Mouse (Mus musculus) forebrain, embryonic 14.5 days (tissue): ENCODE data around the gene Cd7. TPM values are rescaled to one million over a fixed set of nuclear protein-coding genes. Genes with fewer than 3 reads are reported as not detected.

Source experiments
- ATAC-seq: fragments of 200-750 bp; cut with Nextera tagmentation; 2 replicates; pipeline ENCODE4 v1.8.0; 2017; ENCODE audit warnings: mild to moderate bottlenecking, moderate library complexity
- DNase-seq: peaks from one replicate; pipeline ENCODE4 v3.0.0-alpha.2; 2015; ENCODE audit warnings: low spot score
- H3K27ac ChIP-seq: fragments of 300-500 bp; sonication (generic); 2 replicates; pipeline ENCODE4 v1.5.1; 2014; ENCODE audit warnings: low read depth, mild to moderate bottlenecking, control low read depth, low read length, moderate library complexity
- H3K27me3 ChIP-seq: fragments of 300-500 bp; sonication (generic); replicated peaks from 2 replicates; pipeline ENCODE4 v1.6.1; 2014; ENCODE audit warnings: low read length, control low read depth, mixed read lengths; ENCODE audit not compliant: control insufficient read depth, insufficient read depth
- H3K36me3 ChIP-seq: fragments of 300-500 bp; sonication (generic); 2 replicates; pipeline ENCODE4 v1.6.1; 2014; ENCODE audit warnings: low read length, control low read depth; ENCODE audit not compliant: control insufficient read depth, insufficient read depth
- H3K4me1 ChIP-seq: fragments of 300-500 bp; sonication (generic); 2 replicates; pipeline ENCODE4 v1.6.1; 2014; ENCODE audit warnings: antibody characterized with exemption, low read length, control low read depth; ENCODE audit not compliant: control insufficient read depth, insufficient read depth
- H3K4me2 ChIP-seq: fragments of 300-500 bp; sonication (generic); 2 replicates; pipeline ENCODE4 v1.6.1; 2014; ENCODE audit warnings: mild to moderate bottlenecking, control low read depth, low read length
- H3K4me3 ChIP-seq: fragments of 300-500 bp; sonication (generic); 2 replicates; pipeline ENCODE4 v1.5.1; 2014; ENCODE audit warnings: low read depth, low read length, control low read depth
- H3K9ac ChIP-seq: fragments of 300-500 bp; sonication (generic); 2 replicates; pipeline ENCODE4 v1.6.1; 2014; ENCODE audit warnings: mild to moderate bottlenecking, low read length, control low read depth, moderate library complexity
- H3K9me3 ChIP-seq: fragments of 300-500 bp; sonication (generic); replicated peaks from 2 replicates; pipeline ENCODE4 v1.6.1; 2016; ENCODE audit warnings: low read length, control low read depth, mixed read lengths; ENCODE audit not compliant: control insufficient read depth
- WGBS: fragments of 180-500 bp; shearing (Covaris S2); extraction: QIAGEN DNeasy Blood & Tissue Kit; methylation state at CpG from one replicate; pipeline ENCODE4 v1.1.7; 2014; 5-methylcytosine and 5-hydroxymethylcytosine counted together
- polyA plus RNA-seq: library from polyadenylated mRNA; unstranded; fragments of >200 nt; fragmentation: Nextera tagmentation; extraction: Ambion mirVana; gene quantifications from 2 replicates; pipeline ENCODE4 v1.2.1, GENCODE M21; 2014

The Cd7 gene
- polyA plus RNA-seq, 1 experiment from 2014 or later, result not detected

- no peak overlapping the region for H3K4me3 ChIP-seq
- no peaks in the 10 kb centered on the region for H3K27me3 ChIP-seq
- ATAC-seq (no peak), DNase-seq (peak; percentile 49)
- H3K4me1 ChIP-seq, result no peaks in the 10 kb centered on the region
- no peaks in the 10 kb centered on the region for H3K36me3 ChIP-seq
- peak overlapping the region; percentile 29; the same call in 1 of the 2 replicates for H3K4me2 ChIP-seq
- no peak overlapping the region for H3K9ac ChIP-seq
- no peak overlapping the region for H3K27ac ChIP-seq
- 60% methylated on average over 19 of the region's 19 CpGs for WGBS
- H3K9me3 ChIP-seq, result no peaks in the 10 kb centered on the region
Measured at GRCm38 (mm10) chr11:121014896-121015300, 24.3 kb downstream of the Cd7 start.

GRCm38 (mm10) chr11:121013656-121014055 lies 25.6 kb downstream of the Cd7 start:
- Histone ChIP-seq H3K27ac (no peak overlapping the region), H3K9me3 (no peaks in the 10 kb centered on the region), H3K27me3 (no peaks in the 10 kb centered on the region), H3K4me1 (no peaks in the 10 kb centered on the region), H3K36me3 (no peaks in the 10 kb centered on the region), H3K4me3 (no peak overlapping the region), H3K4me2 (no peak overlapping the region), H3K9ac (no peak overlapping the region)
- ATAC-seq (no peak), DNase-seq (no peak)
- WGBS, result 83% methylated on average over 7 of the region's 7 CpGs

GRCm38 (mm10) chr11:121010044-121010755 lies 29.0 kb downstream of the Cd7 start:
- Histone ChIP-seq H3K36me3 (no peaks in the 10 kb centered on the region), H3K9me3 (no peaks in the 10 kb centered on the region), H3K9ac (no peak overlapping the region), H3K27ac (no peak overlapping the region), H3K4me3 (no peak overlapping the region), H3K4me2 (no peak overlapping the region), H3K4me1 (no peaks in the 10 kb centered on the region), H3K27me3 (no peaks in the 10 kb centered on the region)
- DNase-seq (no peak), ATAC-seq (no peak)
- WGBS, result 94% methylated on average over 3 of the region's 3 CpGs

GRCm38 (mm10) chr11:121006184-121006583 lies 33.0 kb downstream of the Cd7 start:
- no peak for ATAC-seq
- no peak overlapping the region for H3K27ac ChIP-seq
- H3K4me3 ChIP-seq, result no peak overlapping the region
- WGBS, result 83% methylated on average over 6 of the region's 6 CpGs
- H3K4me2 ChIP-seq, result no peak overlapping the region
- no peaks in the 10 kb centered on the region for H3K4me1 ChIP-seq
- H3K9me3 ChIP-seq, result no peaks in the 10 kb centered on the region
- H3K9ac ChIP-seq, result no peak overlapping the region
- no peak for DNase-seq
- H3K36me3 ChIP-seq, result no peaks in the 10 kb centered on the region
- no peaks in the 10 kb centered on the region for H3K27me3 ChIP-seq

- whole genome bisulfite sequencing, result 49% methylated on average over 5 of the region's 5 CpGs
- no peaks in the 10 kb centered on the region for H3K27me3 ChIP-seq
- no peak overlapping the region for H3K9ac ChIP-seq
- no peaks in the 10 kb centered on the region for H3K4me1 ChIP-seq
- H3K27ac ChIP-seq, result no peak overlapping the region
- no peaks in the 10 kb centered on the region for H3K36me3 ChIP-seq
- ATAC-seq (no peak), DNase-seq (no peak)
- H3K9me3 ChIP-seq, result no peaks in the 10 kb centered on the region
- H3K4me2 ChIP-seq, result no peak overlapping the region
- H3K4me3 ChIP-seq, result no peak overlapping the region
Measured at GRCm38 (mm10) chr11:121004281-121004680, 34.9 kb downstream of the Cd7 start.

- peak; percentile 19 for DNase-seq
- Histone ChIP-seq H3K4me3 (no peak overlapping the region), H3K9ac (no peak overlapping the region), H3K27ac (no peak overlapping the region), H3K36me3 (no peaks in the 10 kb centered on the region), H3K4me1 (no peaks in the 10 kb centered on the region), H3K27me3 (no peaks in the 10 kb centered on the region), H3K4me2 (no peak overlapping the region), H3K9me3 (no peaks in the 10 kb centered on the region)
- 71% methylated on average over 4 of the region's 4 CpGs for WGBS
- no peak for ATAC-seq
Measured at GRCm38 (mm10) chr11:121001966-121002365, 37.3 kb downstream of the Cd7 start.

- H3K4me2 ChIP-seq, result no peak overlapping the region
- H3K4me1 ChIP-seq, result peaks cover 13% of the 10 kb centered on the region
- H3K9me3 ChIP-seq, result no peaks in the 10 kb centered on the region
- H3K27me3 ChIP-seq, result no peaks in the 10 kb centered on the region
- no peak overlapping the region for H3K27ac ChIP-seq
- ATAC-seq (no peak), DNase-seq (no peak)
- WGBS, result 92% methylated on average over 6 of the region's 6 CpGs
- H3K9ac ChIP-seq, result no peak overlapping the region
- no peak overlapping the region for H3K4me3 ChIP-seq
- H3K36me3 ChIP-seq, result no peaks in the 10 kb centered on the region
Measured at GRCm38 (mm10) chr11:120994741-120995140, 44.5 kb downstream of the Cd7 start.

GRCm38 (mm10) chr11:120993586-120993985 lies 45.6 kb downstream of the Cd7 start:
- Histone ChIP-seq H3K4me1 (peaks cover 24% of the 10 kb centered on the region), H3K9me3 (no peaks in the 10 kb centered on the region), H3K9ac (no peak overlapping the region), H3K36me3 (no peaks in the 10 kb centered on the region), H3K27ac (no peak overlapping the region), H3K4me3 (no peak overlapping the region), H3K4me2 (no peak overlapping the region), H3K27me3 (no peaks in the 10 kb centered on the region)
- 65% methylated on average over 5 of the region's 5 CpGs for WGBS
- ATAC-seq (no peak), DNase-seq (peak; percentile 28)

- no peak for DNase-seq
- H3K27me3 ChIP-seq, result no peaks in the 10 kb centered on the region
- 97% methylated on average over 3 of the region's 3 CpGs for WGBS
- H3K4me1 ChIP-seq, result peaks cover 30% of the 10 kb centered on the region
- no peak overlapping the region for H3K9ac ChIP-seq
- H3K9me3 ChIP-seq, result no peaks in the 10 kb centered on the region
- H3K36me3 ChIP-seq, result no peaks in the 10 kb centered on the region
- H3K4me3 ChIP-seq, result no peak overlapping the region
- H3K27ac ChIP-seq, result no peak overlapping the region
- no peak overlapping the region for H3K4me2 ChIP-seq
- ATAC-seq, result no peak
Measured at GRCm38 (mm10) chr11:120993080-120993479, 46.1 kb downstream of the Cd7 start.
